Mouse (Mus musculus) testis, adult 2 months (tissue): Measurements from ENCODE around the gene Arpc5l. TPM values are rescaled to one million over a fixed set of nuclear protein-coding genes. Genes with fewer than 3 reads are reported as not detected.

Experiments
- H3K27ac ChIP-seq: fragments of 200-500 bp; 2 replicates; pipeline ENCODE4 v1.5.1; 2012; ENCODE audit warnings: low read depth, low read length; ENCODE audit not compliant: control insufficient read depth, insufficient read depth
- H3K27me3 ChIP-seq: fragments of 200-500 bp; 2 replicates; pipeline ENCODE4 v1.6.1; 2012; ENCODE audit warnings: mild to moderate bottlenecking, low read length, moderate library complexity; ENCODE audit not compliant: control insufficient read depth, insufficient read depth
- H3K36me3 ChIP-seq: fragments of 200-500 bp; 2 replicates; pipeline ENCODE4 v1.6.1; 2012; ENCODE audit warnings: mild to moderate bottlenecking, low read length; ENCODE audit not compliant: control insufficient read depth, insufficient read depth
- H3K4me1 ChIP-seq: fragments of 200-500 bp; 2 replicates; pipeline ENCODE4 v1.6.1; 2012; ENCODE audit warnings: low read length; ENCODE audit not compliant: control insufficient read depth, insufficient read depth
- H3K4me3 ChIP-seq: fragments of 200-500 bp; 2 replicates; pipeline ENCODE4 v1.5.1; 2012; ENCODE audit warnings: low read depth, mild to moderate bottlenecking, low read length, moderate library complexity, mixed read lengths; ENCODE audit not compliant: control insufficient read depth
- CTCF ChIP-seq: fragments of 200-500 bp; IDR thresholded peaks from 2 replicates; pipeline ENCODE4 v1.5.1; 2012; ENCODE audit warnings: low read depth, mild to moderate bottlenecking, inconsistent platforms, low read length, moderate library complexity; ENCODE audit not compliant: control insufficient read depth, insufficient read depth, insufficient replicate concordance
- POLR2A ChIP-seq: fragments of 200-500 bp; IDR thresholded peaks from 2 replicates; pipeline ENCODE4 v1.6.1; 2012; ENCODE audit warnings: low read depth, mild to moderate bottlenecking, inconsistent platforms, low read length, moderate library complexity; ENCODE audit not compliant: control insufficient read depth
- polyA plus RNA-seq: library from polyadenylated mRNA; depleted of rRNA; stranded (reverse); fragments of >200 nt; gene quantifications from 2 replicates; pipeline ENCODE4 v1.2.3, GENCODE M21; 2012; rRNA removed

Arpc5l gene
- polyA plus RNA-seq, 1 experiment, result 74.6 TPM

DNA sequence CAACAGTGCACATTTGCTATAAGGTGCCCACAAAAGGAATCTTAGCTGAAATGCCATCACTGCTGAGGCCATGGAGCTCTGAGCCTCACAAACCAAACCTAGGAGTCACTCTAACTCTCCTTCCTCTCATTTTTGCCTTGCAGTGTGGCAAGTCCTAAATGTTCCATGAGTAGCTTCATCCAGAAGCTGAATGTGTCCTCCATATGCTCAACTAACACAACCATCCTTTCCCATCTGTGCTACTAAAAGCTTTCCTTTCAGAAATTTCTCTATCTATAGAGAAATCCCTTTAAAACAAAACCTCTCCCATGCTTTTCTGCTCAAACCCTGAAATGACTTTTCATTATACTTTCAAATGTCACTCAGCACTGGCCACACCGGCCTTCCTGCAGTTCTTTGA, 26.5 kb downstream of the Arpc5l start:
- Histone ChIP-seq H3K4me1 (no peaks in the 10 kb centered on the region), H3K36me3 (peaks cover 7% of the 10 kb centered on the region), H3K27me3 (no peaks in the 10 kb centered on the region), H3K4me3 (no peak overlapping the region), H3K27ac (no peak overlapping the region)
- no peak for TF ChIP-seq CTCF
- no peak for TF ChIP-seq POLR2A

DNA sequence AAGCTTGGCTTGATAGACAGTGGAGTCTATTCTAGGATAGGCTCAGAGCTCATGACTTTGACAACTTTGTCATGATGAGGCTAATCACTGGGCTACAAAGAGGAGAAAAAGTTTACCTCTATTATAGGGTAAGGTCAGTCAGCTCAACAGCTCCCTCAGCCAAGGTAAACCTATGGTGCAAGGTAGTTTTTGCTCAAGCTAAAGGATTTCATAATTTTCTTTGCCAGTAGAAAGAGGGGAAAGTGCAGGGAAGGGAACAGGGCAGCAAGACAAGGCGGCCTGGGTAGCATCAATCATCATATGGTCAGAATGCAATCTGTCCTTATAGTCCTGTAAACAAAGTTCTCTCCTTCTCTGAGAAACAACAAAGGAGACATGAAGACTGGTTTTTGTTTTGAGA, 35.1 kb downstream of the Arpc5l start:
- peaks cover 5% of the 10 kb centered on the region; the same call in 1 of the 2 replicates for H3K36me3 ChIP-seq
- TF ChIP-seq POLR2A, result no peak
- TF ChIP-seq CTCF, result no peak
- H3K4me3 ChIP-seq, result no peak overlapping the region
- H3K27ac ChIP-seq, result no peak overlapping the region
- no peaks in the 10 kb centered on the region for H3K4me1 ChIP-seq
- H3K27me3 ChIP-seq, result no peaks in the 10 kb centered on the region

DNA sequence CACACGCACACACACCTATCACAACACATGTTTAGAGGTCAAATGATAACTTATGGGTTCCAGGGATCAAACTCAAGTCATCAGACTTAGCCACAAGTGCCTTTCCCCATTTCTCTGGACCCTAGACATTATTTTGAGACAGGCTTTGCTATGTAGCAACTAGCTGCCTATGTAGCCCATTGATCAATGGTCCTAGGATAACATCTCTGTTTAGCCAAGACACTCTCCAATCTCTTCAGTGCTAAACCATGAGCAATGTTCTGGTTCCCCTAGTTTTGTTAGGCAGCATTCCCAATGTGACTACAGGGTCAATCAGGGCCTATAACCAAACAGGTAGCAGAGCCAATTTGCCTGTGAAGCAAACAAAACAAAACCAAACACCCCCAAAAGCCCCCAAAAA, 43.4 kb downstream of the Arpc5l start:
- Histone ChIP-seq H3K27ac (no peak overlapping the region), H3K4me3 (no peak overlapping the region), H3K4me1 (no peaks in the 10 kb centered on the region), H3K27me3 (no peaks in the 10 kb centered on the region), H3K36me3 (peaks cover 3% of the 10 kb centered on the region)
- TF ChIP-seq POLR2A, result no peak
- no peak for TF ChIP-seq CTCF

DNA sequence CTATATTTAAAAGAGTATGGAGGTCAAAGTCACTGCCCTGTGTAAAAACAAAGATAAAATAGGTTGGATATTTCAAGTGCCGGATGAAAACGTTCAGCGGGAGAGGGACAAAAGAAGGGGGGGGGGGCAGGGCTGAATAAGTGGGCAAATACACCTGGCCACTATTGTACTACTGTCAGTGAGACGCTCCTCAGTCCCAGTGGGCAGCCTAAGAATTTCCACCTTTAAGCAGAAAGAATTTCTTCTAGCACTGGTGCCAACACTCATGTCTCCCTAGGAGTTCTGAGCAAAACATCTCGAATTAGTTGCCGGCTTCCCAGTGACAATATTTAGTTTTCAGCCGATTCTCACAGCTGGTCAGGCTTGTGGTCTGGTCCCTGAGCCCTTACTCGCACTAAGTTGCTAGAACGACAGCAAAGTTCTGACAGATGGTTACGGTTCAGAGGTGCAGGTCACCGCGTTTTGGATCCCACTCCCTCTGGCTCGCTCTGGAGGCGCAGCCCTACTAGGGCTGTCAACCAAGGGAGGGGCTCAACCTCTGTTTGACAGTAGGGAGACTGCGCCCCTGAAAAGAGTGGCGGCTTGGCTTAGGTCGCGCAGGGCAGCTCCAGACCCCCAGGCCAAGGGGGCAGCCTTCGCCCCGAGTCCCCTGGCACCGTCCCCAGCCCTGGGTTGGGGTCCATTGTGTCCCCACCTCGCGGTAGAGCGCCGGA, 59.7 kb downstream of the Arpc5l start:
- no peaks in the 10 kb centered on the region for H3K27me3 ChIP-seq
- H3K27ac ChIP-seq, result peak overlapping the region; percentile 99
- no peaks in the 10 kb centered on the region for H3K36me3 ChIP-seq
- H3K4me3 ChIP-seq, result peak overlapping the region; percentile 86
- TF ChIP-seq POLR2A, result no peak
- no peak for TF ChIP-seq CTCF
- peaks cover 2% of the 10 kb centered on the region; the same call in 1 of the 2 replicates for H3K4me1 ChIP-seq

Other genes starting within 250 kb of the Arpc5l start
- 175 and 204 TPM in 2 replicates for gene Nr6a1, start 77.7 kb upstream of the Arpc5l start, polyA plus RNA-seq
- gene Olfml2a, start 73.4 kb upstream of the Arpc5l start, polyA plus RNA-seq, result 1.3 and 1.6 TPM in 2 replicates
- gene Wdr38, start 7.9 kb upstream of the Arpc5l start, polyA plus RNA-seq, result 79.1 and 99.2 TPM in 2 replicates
- 162 and 205 TPM in 2 replicates for gene Rpl35, start 276 bp downstream of the Arpc5l start, polyA plus RNA-seq
- 13.1 and 13.7 TPM in 2 replicates for gene Golga1, start 60.2 kb downstream of the Arpc5l start, polyA plus RNA-seq
- gene Scai, start 185.4 kb downstream of the Arpc5l start, polyA plus RNA-seq, result 4.7 and 6.0 TPM in 2 replicates
- gene Ppp6c, start 221.1 kb downstream of the Arpc5l start, polyA plus RNA-seq, result 28.4 and 37.4 TPM in 2 replicates